Mouse (Mus musculus) adrenal gland, postnatal 14 days (tissue): ENCODE results near the gene Aasdh. TPM values are rescaled to one million over a fixed set of nuclear protein-coding genes. Genes with fewer than 3 reads are reported as not detected.
"Not testable (repeated sequence)": the region's sequence is repeated elsewhere in the genome, so short reads cannot be mapped to it uniquely, and the experiment has no call there.

Source experiments
- DNase-seq: peaks from one replicate; pipeline ENCODE4 v3.0.0; 2021; ENCODE audit warnings: mixed read lengths
- total RNA-seq: library from RNA; stranded (reverse); gene quantifications from 2 replicates; pipeline ENCODE4 v1.2.3, GENCODE M21; 2021

Aasdh gene
- total RNA-seq, 1 experiment from 2014 or later: 17.1 TPM

DNA sequence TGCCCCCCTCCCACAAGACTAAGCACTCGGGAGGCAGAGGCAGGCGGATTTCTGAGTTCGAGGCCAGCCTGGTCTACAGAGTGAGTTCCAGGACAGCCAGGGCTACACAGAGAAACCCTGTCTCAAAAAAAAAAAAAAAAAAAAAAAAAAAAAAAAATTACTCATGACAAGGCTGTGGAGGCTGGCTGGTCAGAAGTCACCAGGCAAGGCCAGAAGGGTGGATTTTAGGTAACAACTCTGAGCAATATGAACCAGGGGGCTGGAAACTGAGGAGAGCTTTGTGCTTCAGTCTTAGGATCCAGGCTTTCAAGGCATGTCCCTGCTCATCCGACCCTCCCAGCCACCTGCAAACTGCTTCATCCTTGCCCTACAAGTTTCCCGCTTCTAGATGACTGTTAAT, 7.2 kb upstream of the Aasdh start:
- not testable (repeated sequence) for DNase-seq

DNA sequence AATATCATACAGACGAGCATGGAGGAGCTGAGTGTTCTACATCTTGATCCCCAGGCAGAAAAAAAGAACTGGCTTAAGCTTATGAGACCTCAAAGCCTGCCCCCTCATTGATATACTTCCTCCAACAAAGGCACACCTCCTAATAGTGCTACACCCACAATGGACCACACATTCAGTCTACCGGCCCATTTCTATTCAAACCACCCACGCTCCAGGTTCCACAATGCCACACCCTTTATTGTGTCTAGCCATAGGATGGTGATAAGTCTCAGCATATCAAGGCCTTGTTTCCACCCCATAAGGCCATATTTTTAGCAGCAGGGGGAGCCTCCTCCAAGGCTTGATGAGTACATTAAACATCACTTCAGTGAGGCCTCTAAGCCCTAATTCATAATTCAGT, 5.5 kb upstream of the Aasdh start:
- DNase-seq: no peak

- DNase-seq: no peak
Measured at GRCm38 (mm10) chr5:76906155-76906499, 813 bp upstream of the Aasdh start.

DNA sequence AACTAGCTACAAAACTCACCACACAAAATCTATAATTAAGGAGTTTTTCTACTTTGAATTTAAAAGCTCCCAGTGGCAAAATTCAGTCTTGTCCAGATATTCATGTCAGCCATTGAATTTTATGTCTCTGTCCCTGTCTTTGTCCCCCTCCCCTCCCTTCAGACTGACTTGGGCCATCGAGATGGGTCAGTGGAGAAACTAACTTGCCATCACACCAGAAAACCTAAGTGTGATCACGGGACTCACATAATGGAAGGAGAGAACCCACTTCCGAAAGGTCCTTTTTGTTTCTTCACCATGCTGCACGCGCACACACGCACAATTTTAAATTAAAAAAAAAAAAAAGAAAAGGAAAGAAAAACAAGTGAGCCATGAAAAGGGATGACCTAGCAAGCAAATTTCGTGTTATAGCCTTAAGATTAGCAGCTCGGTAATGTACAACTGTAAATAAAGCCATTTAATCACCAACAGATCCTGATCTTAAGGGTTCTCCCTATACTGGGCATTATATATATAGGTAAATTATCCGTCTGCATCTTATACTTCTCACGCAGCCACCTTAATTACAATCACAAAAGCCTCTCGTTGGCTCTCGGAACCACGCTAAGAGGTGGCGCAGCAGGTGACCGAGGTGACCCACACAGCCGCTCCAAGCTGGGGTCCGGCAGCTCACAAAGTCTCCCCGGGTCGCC, 455 bp downstream of the Aasdh start:
- DNase-seq: peak; percentile 22

DNA sequence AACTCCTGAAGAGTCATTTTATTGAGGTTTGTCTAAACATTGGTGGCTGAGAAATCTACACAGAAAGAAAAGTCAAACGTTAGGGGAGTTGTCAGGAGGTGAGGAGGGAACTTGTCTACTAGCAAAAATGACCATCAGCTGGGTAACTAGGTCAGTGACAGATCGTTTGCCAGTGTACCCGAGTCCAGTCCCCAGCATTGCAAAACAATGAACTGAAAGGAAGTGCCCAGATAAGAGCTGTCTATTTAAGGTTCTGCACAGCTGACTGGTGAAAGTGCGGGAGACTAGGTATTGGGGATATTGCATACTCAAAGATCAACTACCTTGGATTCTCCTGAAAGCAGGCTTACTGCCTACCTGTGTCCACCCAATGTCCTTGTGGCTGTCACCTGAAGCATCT, 3.2 kb downstream of the Aasdh start:
- no peak for DNase-seq

GRCm38 (mm10) chr5:76893084-76893483, 12.2 kb downstream of the Aasdh start:
- no peak for DNase-seq

GRCm38 (mm10) chr5:76892608-76893007, 12.7 kb downstream of the Aasdh start:
- no peak for DNase-seq

- DNase-seq: no peak
Measured at GRCm38 (mm10) chr5:76887011-76887410, 18.3 kb downstream of the Aasdh start.

GRCm38 (mm10) chr5:76884107-76884506, 21.2 kb downstream of the Aasdh start:
- DNase-seq: no peak

GRCm38 (mm10) chr5:76876106-76876758, 29.1 kb downstream of the Aasdh start:
- peak; percentile 52 for DNase-seq

GRCm38 (mm10) chr5:76869553-76869952, 35.8 kb downstream of the Aasdh start:
- no peak for DNase-seq

- peak; percentile 37 for DNase-seq
Measured at GRCm38 (mm10) chr5:76868693-76869286, 36.5 kb downstream of the Aasdh start.

GRCm38 (mm10) chr5:76866819-76867218, 38.5 kb downstream of the Aasdh start:
- DNase-seq: no peak

DNA sequence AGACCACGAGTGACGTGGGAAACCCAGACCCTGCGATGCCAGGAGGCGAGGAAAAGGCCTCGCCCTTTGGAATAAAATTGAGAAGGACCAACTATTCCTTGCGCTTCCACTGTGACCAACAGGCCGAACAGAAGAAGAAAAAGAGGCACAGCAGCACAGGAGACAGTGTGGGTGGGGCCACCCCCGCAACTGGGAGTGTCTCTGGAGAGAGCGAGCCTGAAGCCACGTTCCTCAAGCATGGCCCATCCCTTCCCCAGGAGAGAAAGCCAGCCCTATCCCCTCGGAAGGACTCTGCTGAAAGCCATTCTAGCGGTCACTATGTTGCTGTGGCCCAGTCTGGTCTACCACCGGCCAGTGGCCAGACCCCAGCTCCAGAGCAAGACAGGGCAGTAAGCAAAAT, 46.9 kb downstream of the Aasdh start:
- DNase-seq: no peak

DNA sequence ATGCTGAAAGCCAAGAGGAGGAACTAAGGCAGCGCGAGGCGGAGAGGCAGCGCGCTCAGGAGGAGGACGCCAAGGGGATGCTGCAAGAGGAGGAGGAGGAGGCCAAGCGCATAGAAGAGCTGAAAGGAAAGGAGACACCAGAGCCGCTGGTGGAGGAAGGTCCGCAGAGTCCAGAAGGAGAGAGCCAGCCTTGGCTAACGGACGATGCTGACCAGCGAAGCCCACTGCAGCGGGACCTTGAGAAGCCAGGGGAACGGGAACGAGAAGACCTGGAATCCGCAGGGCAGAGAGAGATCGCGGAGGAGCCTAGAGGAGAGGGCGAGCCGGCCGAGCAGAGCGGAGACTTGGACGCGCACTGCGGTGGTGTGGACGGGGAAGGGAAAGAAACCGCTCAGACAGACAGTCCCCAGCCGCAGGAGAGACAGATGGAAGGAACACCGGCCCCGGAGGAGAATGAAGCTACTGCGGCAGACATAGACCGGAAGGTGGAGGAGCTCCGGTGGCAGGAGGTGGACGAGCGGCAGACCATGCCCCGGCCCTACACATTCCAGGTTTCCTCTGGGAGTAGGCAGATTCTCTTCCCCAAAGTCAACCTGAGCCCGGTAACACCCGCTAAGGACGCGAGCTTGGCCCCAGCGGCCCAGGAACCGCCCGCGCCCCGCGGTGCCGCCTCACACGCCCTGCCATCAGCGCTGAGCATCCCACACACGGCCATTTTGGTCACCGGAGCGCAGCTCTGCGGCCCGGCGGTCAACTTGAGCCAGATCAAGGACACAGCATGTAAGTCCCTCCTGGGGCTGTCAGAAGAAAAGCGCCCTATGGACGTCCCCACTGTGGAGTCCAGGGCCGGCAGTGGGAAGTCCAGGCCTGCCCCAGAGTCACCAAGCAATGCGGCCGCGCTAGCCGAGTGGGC, 48.0 kb downstream of the Aasdh start:
- DNase-seq: peak; percentile 29

GRCm38 (mm10) chr5:76855829-76856600, 49.3 kb downstream of the Aasdh start:
- DNase-seq: no peak

- peak; percentile 89 for DNase-seq
Measured at GRCm38 (mm10) chr5:76853549-76853948, 51.8 kb downstream of the Aasdh start.

GRCm38 (mm10) chr5:76851316-76851715, 54.0 kb downstream of the Aasdh start:
- no peak for DNase-seq

DNA sequence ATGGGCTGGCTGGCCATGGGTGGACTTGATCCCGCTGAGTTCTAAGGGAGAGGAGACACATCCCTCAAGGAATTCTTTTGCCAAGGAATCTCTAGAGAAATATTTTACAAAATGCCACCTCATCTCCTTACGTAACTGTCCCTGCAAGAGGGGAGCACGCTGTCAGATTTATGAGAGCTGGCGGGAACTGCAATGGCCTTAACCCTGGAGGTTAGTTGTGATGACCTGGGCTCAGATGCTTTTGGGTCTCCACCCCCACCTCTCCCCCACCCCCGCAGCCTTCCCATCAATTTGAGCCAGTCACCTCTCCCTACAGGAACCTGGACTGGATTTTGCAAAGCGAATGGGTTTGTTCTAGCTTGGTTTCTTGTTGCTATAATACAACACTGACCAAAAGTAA, 58.2 kb downstream of the Aasdh start:
- peak; percentile 26 for DNase-seq

DNA sequence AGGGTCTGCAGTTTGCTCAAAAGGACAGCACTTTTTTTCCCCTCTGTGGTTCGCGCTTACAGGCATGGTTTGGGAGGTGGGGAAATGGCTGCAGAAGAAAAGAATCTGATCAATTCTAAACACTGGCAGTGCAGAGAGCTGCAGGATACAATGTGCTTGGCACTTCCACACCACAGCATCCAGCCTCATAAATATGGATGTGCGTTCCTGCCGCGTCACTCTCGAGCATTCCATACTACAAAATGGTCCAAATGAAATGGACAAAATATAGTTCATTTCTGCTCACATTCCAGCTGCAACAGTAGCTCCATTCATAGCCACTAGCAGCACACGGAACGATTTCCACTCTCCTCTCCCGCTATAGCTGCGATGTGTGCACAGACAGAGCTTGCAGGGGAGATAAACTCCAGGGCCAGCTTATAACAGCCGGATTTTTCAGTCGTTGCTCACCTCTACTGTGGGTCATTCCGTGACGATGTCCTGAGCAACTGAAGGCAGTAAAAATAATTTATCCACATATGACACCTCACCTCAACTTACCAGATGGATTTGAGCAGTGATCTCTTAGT, 60.6 kb downstream of the Aasdh start:
- DNase-seq: no peak

DNA sequence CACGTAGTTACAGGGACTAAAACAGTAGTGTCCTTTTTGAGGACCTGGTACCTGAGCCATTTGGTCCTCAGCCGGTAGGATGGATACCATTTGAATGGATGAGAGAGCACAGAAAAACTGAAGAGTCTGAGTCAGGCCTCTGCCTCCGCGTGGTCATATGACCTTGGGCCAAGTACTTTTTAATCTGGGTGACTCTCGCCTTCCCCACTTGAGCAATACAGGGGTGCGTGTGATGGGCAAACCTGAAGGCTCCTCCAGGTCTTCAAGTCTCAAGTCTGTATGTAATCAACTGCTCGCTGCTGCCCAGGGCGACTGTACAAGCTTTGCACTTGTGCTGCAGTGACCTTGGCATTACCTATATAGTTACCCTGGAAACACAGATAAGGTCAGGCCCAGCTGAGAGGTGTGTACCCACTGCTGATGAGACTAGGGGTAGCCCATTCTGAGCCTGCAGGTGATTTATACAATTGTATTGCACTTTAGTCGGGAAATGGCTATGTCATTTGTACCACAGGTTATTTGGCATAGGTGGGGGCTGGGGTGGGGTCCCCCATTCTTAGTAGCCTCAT, 61.4 kb downstream of the Aasdh start:
- peak; percentile 35 for DNase-seq
